Mouse (Mus musculus): ENCODE data around the gene Zfp866. TPM values are rescaled to one million over a fixed set of nuclear protein-coding genes. Genes with fewer than 3 reads are reported as not detected.

Zfp866 gene
- 10.2 and 11.8 TPM in 2 replicates for polyA plus RNA-seq (2015; fragmentation: Nextera tagmentation; extraction: Ambion mirVana)

GRCm38 (mm10) chr8:69790773-69791367 is at the start of gene Zfp866, which contains the start of gene Atp13a1:
Zfp866 (minus strand) TSS chr8:69791178.
Atp13a1 (plus strand) TSS chr8:69791163.

DNA sequence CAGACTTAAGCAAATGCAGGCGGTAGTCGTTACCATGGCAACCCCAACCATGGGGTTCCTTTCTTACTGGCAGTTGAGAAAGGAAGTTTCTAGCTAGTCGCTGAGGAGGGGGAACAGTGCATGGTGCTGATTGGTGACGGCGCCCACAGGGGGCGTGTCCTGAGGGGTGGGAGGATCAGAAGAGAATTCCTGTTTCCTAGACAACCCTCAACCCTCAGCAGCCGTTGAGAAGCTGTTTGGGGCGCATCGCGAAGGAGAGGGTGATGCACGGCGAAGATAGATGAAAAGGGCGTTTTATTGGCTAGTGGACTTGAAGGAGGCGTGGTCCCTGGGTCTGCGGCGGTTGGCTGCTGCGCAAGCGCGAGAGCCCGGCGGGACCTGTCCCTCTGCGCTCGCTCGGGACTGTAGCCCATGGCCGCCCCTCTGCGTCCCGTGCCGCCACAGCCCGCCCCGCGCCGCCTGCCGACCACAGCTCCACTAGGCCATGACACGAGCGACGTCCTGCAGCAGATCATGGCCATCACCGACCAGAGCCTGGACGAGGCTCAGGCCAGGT is 41.4 kb upstream of the Zfp866 start, which contains the start of gene Pbx4:
Pbx4 (plus strand) TSS at position 194 of the 556 bp plus-strand sequence.

GRCm38 (mm10) chr8:69822386-69823191 is 31.6 kb upstream of the Zfp866 start, which contains the start of gene Lpar2:
Lpar2 (plus strand) TSS chr8:69822429.

DNA sequence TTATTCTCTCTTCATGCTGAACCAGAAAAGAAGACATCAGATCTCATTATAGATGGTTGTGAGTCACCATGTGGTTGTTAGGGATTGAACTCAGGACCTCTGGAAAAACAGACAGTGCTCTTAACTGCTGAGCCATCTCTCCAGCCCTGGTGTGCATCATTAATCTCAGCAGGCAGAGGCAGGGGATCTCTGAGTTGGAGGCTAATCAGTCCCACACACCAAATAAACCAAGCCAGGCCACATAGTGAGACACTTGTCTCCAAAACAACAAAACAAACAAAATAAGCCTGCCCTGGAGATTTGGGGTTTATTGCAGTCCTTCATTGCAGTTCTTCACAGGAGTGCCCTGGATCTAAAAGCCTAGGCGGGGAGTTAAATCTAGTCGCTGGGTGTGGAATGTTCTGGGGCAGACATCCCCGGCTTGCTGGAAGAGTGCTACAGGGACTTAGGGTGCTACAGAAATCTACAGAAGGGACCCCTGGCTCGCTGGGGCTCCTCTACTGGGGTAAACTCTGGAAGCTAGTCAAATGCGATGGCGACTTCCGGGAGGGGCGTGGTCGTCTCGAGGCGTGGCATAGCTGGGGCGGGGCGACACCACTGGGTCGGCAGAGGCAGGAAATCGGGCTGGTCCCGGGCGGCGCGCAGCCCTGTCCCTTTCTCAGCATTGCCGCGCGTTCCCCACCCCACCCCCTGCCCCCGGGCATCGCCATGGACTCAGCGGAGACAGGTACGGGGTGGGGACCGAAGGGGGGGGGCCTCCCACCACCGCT is 17.3 kb upstream of the Zfp866 start, which contains the start of gene Gmip:
Gmip (plus strand) TSS at position 586 of the 770 bp plus-strand sequence.

DNA sequence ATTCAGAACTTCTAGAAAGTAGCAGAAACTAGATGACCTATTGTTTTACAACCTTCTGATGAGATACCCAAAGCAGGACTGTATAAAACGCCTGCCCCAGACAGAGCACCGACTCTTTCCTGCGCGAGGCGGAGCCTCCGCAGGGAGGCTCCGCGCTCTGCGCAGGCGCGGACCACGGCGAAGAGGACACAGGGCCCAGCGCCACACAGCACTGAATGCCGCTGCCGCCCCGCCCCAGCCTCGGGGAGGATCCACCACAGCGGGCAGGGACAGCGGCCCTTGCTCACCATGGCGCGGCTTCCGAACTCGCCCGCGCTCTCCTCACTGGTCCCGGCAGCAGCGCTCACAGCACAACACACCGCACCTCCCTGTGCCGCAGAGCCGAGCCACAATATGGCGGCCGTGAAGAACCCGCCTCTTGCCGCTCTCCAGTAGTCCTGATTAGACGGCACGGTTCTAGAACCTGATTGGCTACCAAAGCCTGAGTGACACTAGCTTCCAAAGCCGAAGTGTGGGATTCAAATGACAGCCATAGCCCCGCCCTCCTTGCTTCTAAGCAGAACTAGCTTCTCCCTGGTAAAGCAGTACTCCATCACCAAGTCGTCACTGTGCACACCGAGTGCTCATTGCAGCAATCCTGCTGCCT is 16.4 kb downstream of the Zfp866 start, which contains the start of gene Gm20422:
Gm20422 (minus strand) TSS at position 384 of the 646 bp plus-strand sequence.

DNA sequence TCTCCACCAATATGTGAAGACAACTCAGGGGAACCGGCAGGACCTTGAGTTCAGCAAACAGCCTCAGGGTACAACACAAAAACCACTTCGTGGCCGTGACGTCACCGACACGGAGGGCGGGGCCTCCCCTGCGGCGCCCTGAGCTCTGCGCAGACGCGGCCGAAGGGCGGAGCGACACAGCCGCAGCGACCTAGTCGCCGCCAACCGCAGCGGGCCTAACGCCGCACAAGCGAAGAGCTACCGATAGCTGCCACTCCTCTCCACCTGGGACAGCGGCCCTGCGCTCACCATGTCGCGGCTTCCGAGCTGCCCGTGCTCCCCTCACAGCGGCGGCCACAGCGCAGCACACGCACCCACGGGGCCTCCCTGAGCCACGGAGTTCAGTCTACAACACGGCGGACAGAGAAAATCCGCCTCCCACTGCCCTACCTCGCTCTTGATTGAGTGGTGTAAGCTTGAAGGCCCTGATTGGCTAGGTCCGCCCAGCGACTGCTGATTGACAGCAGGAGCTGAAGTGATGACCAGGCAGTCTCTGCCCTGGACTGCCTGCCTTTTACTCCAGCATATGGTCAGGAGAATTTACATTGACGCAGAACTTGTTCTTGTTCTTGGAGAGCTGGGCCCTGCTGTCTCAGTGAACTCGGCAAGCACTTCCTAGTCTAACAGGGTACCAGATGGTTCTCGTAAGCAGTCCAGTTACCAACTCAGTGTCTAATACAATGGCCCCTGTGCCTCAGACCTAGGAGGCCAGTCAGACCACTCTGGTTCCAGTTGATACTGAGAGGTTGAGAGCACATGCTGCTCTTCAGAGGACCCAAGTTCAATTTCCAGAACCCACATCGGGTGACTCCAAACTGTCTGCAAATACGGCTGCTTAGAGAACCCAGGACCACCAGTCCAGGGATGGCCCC is 41.2 kb downstream of the Zfp866 start, which contains the start of gene Zfp963:
Zfp963 (minus strand) TSS at position 427 of the 911 bp plus-strand sequence.

Other genes starting within 250 kb of the Zfp866 start
- gene Zfp868, start 165.6 kb downstream of the Zfp866 start, polyA plus RNA-seq (2015; fragmentation: Nextera tagmentation; extraction: Ambion mirVana): 18.9 and 21.1 TPM in 2 replicates
- gene Zfp964, start 136.7 kb downstream of the Zfp866 start, polyA plus RNA-seq (2015; fragmentation: Nextera tagmentation; extraction: Ambion mirVana): 1.2 and 1.9 TPM in 2 replicates
- gene Zfp869, start 80.5 kb downstream of the Zfp866 start, polyA plus RNA-seq (2015; fragmentation: Nextera tagmentation; extraction: Ambion mirVana): 16.8 and 19.3 TPM in 2 replicates
- 4.0 and 4.7 TPM in 2 replicates for gene Zfp963, start 41.2 kb downstream of the Zfp866 start, polyA plus RNA-seq (2015; fragmentation: Nextera tagmentation; extraction: Ambion mirVana)
- 0.95 TPM in 1 of 2 replicates, not detected in the other for gene Gm20422, start 16.3 kb downstream of the Zfp866 start, polyA plus RNA-seq (2015; fragmentation: Nextera tagmentation; extraction: Ambion mirVana)
- gene Atp13a1, start within 50 bp of the Zfp866 start, polyA plus RNA-seq (2015; fragmentation: Nextera tagmentation; extraction: Ambion mirVana): 16.7 and 24.5 TPM in 2 replicates
- 9.1 and 9.2 TPM in 2 replicates for gene Gmip, start 17.5 kb upstream of the Zfp866 start, polyA plus RNA-seq (2015; fragmentation: Nextera tagmentation; extraction: Ambion mirVana)
- gene Lpar2, start 31.3 kb upstream of the Zfp866 start, polyA plus RNA-seq (2015; fragmentation: Nextera tagmentation; extraction: Ambion mirVana): 0.09 and 0.40 TPM in 2 replicates
- gene Pbx4, start 41.3 kb upstream of the Zfp866 start, polyA plus RNA-seq (2015; fragmentation: Nextera tagmentation; extraction: Ambion mirVana): 6.5 and 9.4 TPM in 2 replicates
- 0.50 and 0.52 TPM in 2 replicates for gene Cilp2, start 96.5 kb upstream of the Zfp866 start, polyA plus RNA-seq (2015; fragmentation: Nextera tagmentation; extraction: Ambion mirVana)
- 2.6 and 2.9 TPM in 2 replicates for gene Tssk6, start 111.0 kb upstream of the Zfp866 start, polyA plus RNA-seq (2015; fragmentation: Nextera tagmentation; extraction: Ambion mirVana)
- 308 and 360 TPM in 2 replicates for gene Ndufa13, start 111.4 kb upstream of the Zfp866 start, polyA plus RNA-seq (2015; fragmentation: Nextera tagmentation; extraction: Ambion mirVana)
- gene Yjefn3, start 111.5 kb upstream of the Zfp866 start, polyA plus RNA-seq (2015; fragmentation: Nextera tagmentation; extraction: Ambion mirVana): 3.1 and 3.7 TPM in 2 replicates
- 25.3 and 39.5 TPM in 2 replicates for gene Gatad2a, start 205.2 kb upstream of the Zfp866 start, polyA plus RNA-seq (2015; fragmentation: Nextera tagmentation; extraction: Ambion mirVana)

Data from adrenal gland, postnatal 0 days (tissue).